Mouse (Mus musculus) activated CD4-positive, CD25-positive, alpha-beta regulatory T cell, adult 4 months (primary cell): ENCODE results near the gene Olfr266. TPM values are rescaled to one million over a fixed set of nuclear protein-coding genes. Genes with fewer than 3 reads are reported as not detected.

Experiments
- ATAC-seq: one replicate; pipeline ENCODE4 v1.8.0; 2017
- polyA plus RNA-seq, 2 experiments: library from polyadenylated mRNA; unstranded; fragments of 100-300 nt; shearing (Covaris generic); gene quantifications; one replicate each; pipeline ENCODE4 v1.2.1; 2017

Gene Olfr266
- not detected for polyA plus RNA-seq

DNA sequence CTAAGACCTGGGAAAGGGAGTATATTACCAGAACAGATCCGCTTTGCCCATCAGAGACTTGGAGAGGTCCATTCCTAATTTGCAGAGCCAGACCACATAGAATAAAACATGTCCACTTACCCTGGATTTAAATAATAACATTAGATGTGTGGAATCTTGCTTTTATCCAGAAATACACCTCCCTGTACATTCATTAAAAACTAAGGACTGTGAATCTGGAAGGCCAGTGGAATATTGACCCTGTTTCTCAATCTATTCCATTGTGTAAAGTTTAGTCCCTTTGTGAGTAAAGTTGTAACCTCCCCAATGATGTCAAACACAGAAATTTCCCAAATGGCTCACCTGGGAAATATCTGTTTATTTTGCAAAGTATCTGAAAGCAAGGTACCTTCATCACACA, at the start of gene Olfr266:
TSS of gene Olfr266 (minus strand) at position 101 of the 400 bp plus-strand sequence.
- no peak for ATAC-seq

DNA sequence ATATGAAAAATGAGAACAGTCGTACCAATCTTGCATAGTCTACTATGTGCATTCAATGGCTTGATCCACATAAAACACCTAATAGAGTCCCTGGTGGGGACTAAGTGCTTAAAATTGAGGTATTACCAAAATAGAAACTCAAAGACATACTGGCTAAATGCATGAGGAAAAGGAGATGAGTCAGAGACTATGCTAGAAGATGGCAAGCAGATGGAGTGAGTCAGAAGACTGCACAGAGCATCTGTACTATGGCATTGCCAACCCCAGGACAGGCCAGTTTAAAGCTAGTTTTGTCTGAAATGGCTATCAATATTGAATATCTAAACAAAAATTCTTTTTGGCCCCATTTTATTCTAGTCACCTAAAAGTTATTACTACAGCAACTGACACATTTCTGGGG, 49.5 kb upstream of the Olfr266 start:
- ATAC-seq = no peak

DNA sequence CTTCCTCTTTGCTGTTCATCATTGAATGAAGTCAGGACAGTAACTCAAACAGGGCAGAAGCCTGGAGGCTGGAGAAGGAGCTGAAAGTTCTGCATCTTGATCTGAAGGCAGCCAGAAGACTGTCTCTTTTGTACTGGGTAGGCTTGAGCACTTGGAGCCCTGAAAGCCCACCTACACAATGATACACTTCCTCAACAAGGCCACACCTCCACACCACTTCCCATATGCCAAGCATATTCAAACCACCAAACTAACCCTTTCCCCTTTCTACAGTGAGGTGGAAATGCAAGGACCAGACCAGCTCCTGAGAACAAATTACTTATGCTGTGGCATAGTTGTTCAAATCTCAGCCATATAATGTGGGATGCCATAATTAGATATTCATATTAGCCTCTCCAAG, 46.8 kb upstream of the Olfr266 start:
- no peak for ATAC-seq

DNA sequence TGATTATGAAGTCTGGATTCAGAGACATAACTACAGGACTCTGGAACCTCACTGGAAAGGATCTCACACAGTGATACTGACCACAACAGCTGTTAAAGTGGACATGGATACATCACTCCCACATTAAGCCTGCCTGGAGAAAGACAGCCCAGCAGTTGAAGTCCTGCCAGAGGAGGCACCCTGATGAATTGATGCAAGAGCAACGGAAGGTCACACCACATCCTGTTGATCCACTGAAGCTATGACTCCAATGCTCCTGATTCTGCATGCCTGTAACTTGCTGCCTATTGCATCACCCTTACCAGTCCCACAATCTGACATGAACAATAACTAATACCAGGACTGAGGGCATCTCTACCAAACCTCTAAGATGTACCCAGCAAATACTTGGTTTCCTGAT, 6.0 kb upstream of the Olfr266 start:
- peak; percentile 98 for ATAC-seq

DNA sequence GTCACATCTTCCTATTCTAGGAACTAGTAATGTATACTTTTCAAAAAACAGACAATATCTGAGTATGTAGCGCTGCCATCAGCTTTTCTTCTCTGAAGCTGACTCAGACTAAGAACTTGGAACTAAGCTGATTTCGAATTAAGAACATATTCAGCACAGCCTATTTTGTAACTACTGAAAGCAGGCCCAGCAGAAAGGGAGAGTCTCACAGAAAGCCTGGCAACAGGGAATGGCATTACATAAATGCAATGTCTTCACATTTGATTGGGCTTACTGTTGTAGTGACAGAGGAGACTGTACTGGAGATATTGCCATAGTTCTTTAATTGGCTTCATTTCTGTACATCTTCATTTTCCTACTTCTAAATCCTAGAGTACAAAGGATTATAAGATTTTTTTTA, 8.4 kb downstream of the Olfr266 start:
- no peak for ATAC-seq

DNA sequence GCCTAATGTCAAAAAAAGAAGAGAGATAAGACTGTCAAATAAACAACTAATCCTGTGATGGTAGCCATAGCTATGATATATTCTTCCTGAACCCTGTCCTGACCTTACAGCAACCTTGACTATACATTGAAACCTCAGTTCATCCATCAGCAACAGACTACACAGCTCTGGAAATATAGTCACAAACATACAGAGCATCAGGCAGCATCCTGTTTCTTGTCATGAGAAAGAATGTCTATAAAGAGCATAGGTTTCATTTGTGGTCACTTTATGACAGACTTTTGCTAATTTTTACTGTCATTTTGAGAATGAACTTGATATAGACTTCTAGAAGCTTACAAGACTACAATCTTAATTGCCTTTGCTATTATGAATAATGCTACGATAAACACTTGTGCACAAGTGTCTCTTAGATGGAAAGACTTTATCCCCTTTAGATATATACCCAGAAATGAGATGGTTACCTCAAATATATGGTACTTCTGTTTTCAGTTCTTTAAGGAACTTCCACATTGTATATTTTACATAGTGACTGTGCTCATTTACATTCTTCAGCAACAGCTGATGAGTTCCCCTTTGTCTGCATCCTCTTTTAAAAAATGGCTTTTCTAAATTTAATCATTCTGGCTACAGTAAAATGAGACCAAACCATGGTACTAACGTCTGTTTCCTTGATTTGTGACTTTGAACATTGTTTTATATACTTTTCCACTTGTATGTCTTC, 17.0 kb downstream of the Olfr266 start:
- no peak for ATAC-seq

- no peak for ATAC-seq
Observed at GRCm38 (mm10) chr3:106798079-106798478, 28.0 kb downstream of the Olfr266 start.

GRCm38 (mm10) chr3:106789930-106790329, 36.2 kb downstream of the Olfr266 start, which contains the start of gene Cd53:
TSS of gene Cd53 (minus strand) at chr3:106790149.
- ATAC-seq = peak; percentile 24

- peak; percentile 51 for ATAC-seq
Observed at GRCm38 (mm10) chr3:106788440-106788887, 37.6 kb downstream of the Olfr266 start.

- peak; percentile 58 for ATAC-seq
Observed at GRCm38 (mm10) chr3:106787972-106788371, 38.1 kb downstream of the Olfr266 start.

GRCm38 (mm10) chr3:106785130-106785529, 41.0 kb downstream of the Olfr266 start:
- peak; percentile 62 for ATAC-seq

GRCm38 (mm10) chr3:106771834-106772233, 54.3 kb downstream of the Olfr266 start:
- peak; percentile 50 for ATAC-seq

Other genes starting within 250 kb of the Olfr266 start
- gene Lrif1, start 141.3 kb downstream of the Olfr266 start, polyA plus RNA-seq = 10 to 100 TPM; 50.2 to 71.0 TPM
- 1,000 to 10,000 TPM; 1,191 to 1,241 TPM for gene Cd53, start 36.1 kb downstream of the Olfr266 start, polyA plus RNA-seq
- gene Kcna3, start 209.9 kb upstream of the Olfr266 start, polyA plus RNA-seq = 10 to 100 TPM in 1 of 2 experiments, 1 to 10 TPM in 1; 9.3 to 10.1 TPM